Comparison of ENCODE assay signal across 8 mouse cellular contexts in genomic region chr6:128034317-128035249, GRCm38 (mm10).
DNase-seq lines count a peak whose midpoint lies in the region; ATAC-seq and TF ChIP-seq lines count a peak whose summit lies in the region.

No protein-coding gene starts in this region.

- DNase-seq in left cerebral cortex, adult 2 months (ENCODE audit: extremely low spot score in 1 of 2, low spot score in 2 of 2), result peak; percentile 49 to 63
- DNase-seq in left cerebral cortex, adult 9 months (ENCODE audit: low spot score in 2 of 2), result no peak
- peak; percentile 45 to 70 for DNase-seq in cerebellum, postnatal 4 days (ENCODE audit: low spot score in 2 of 2)
- peak; percentile 62 for DNase-seq in gastrocnemius, postnatal 10 days
- peak; percentile 91 for DNase-seq in neural tube, embryonic 11.5 days (ENCODE audit: low spot score)
- DNase-seq in thymus, postnatal 14 days, result peak; percentile 69

- peak overlapping the region; percentile 57 for H3K4me3 ChIP-seq in left cerebral cortex, adult 2 months
- H3K4me3 ChIP-seq in hindbrain, embryonic 16.5 days (ENCODE audit: low read length), result peak overlapping the region; percentile 67
- peak overlapping the region; percentile 59 for H3K4me3 ChIP-seq in limb, embryonic 15.5 days
- peak overlapping the region; percentile 42 for H3K4me3 ChIP-seq in neural tube, embryonic 11.5 days (ENCODE audit: low read depth, low read length)

- intact Hi-C loops in left cerebral cortex, adult 2 months (cut with DNase I), result loop anchor here (5.0 kb wide), 1 partner anchor 43 kb away; no protein-coding TSS in a partner anchor

- peak overlapping the region; percentile 71 for H3K27ac ChIP-seq in left cerebral cortex, adult 2 months
- peak overlapping the region; percentile 81 for H3K27ac ChIP-seq in hindbrain, embryonic 16.5 days (ENCODE audit: low read depth, low read length)
- peak overlapping the region; percentile 83 for H3K27ac ChIP-seq in limb, embryonic 15.5 days
- peak overlapping the region; percentile 61; the same call in 1 of the 2 replicates for H3K27ac ChIP-seq in neural tube, embryonic 11.5 days (ENCODE audit: low read depth, low read length)

- TF ChIP-seq CTCF in left cerebral cortex, adult 2 months (IDR thresholded peaks at IDR 0.05), result peak; percentile 18; the same call in 1 of the 2 replicates

- H3K9ac ChIP-seq in hindbrain, embryonic 16.5 days (ENCODE audit: low read depth, low read length), result peak overlapping the region; percentile 75
- peak overlapping the region; percentile 35 for H3K9ac ChIP-seq in limb, embryonic 15.5 days
- H3K9ac ChIP-seq in neural tube, embryonic 11.5 days (ENCODE audit: low read length), result peak overlapping the region; percentile 51

- WGBS in hindbrain, embryonic 16.5 days, result under 1% methylated on average over 70 of the region's 80 CpGs
- 2% methylated on average over 79 of the region's 80 CpGs for WGBS in limb, embryonic 15.5 days
- WGBS in neural tube, embryonic 11.5 days, result under 1% methylated on average over 74 of the region's 80 CpGs

- peak; percentile 76 for ATAC-seq in hindbrain, embryonic 16.5 days
- peak; percentile 78 for ATAC-seq in limb, embryonic 15.5 days (ENCODE audit: insufficient number of reproducible peaks, low FRiP score, low TSS enrichment, low read depth)
- ATAC-seq in neural tube, embryonic 11.5 days (ENCODE audit: insufficient read depth, low FRiP score, low TSS enrichment), result peak; percentile 85

- H3K9me3 ChIP-seq in hindbrain, embryonic 16.5 days (ENCODE audit: control insufficient read depth, low read length), result no peaks in the 10 kb centered on the region
- no peaks in the 10 kb centered on the region for H3K9me3 ChIP-seq in limb, embryonic 15.5 days
- H3K9me3 ChIP-seq in neural tube, embryonic 11.5 days (ENCODE audit: control insufficient read depth, low read length), result no peaks in the 10 kb centered on the region

- H3K27me3 ChIP-seq in hindbrain, embryonic 16.5 days (replicated peaks; ENCODE audit: control insufficient read depth, insufficient read depth, low read length), result no peaks in the 10 kb centered on the region
- no peaks in the 10 kb centered on the region; the same call in 1 of the 2 replicates for H3K27me3 ChIP-seq in limb, embryonic 15.5 days
- H3K27me3 ChIP-seq in neural tube, embryonic 11.5 days (ENCODE audit: control insufficient read depth, insufficient read depth, low read length), result peaks cover 8% of the 10 kb centered on the region

- H3K4me2 ChIP-seq in hindbrain, embryonic 16.5 days (ENCODE audit: low read length), result peak overlapping the region; percentile 90
- H3K4me2 ChIP-seq in limb, embryonic 15.5 days, result peak overlapping the region; percentile 91
- peak overlapping the region; percentile 96 for H3K4me2 ChIP-seq in neural tube, embryonic 11.5 days (ENCODE audit: low read depth)

- H3K4me1 ChIP-seq in hindbrain, embryonic 16.5 days (ENCODE audit: control insufficient read depth, insufficient read depth, low read depth, low read length), result peaks cover 30% of the 10 kb centered on the region
- peaks cover 80% of the 10 kb centered on the region for H3K4me1 ChIP-seq in limb, embryonic 15.5 days
- H3K4me1 ChIP-seq in neural tube, embryonic 11.5 days (ENCODE audit: control insufficient read depth, insufficient read depth, low read length), result peaks cover 28% of the 10 kb centered on the region

- H3K36me3 ChIP-seq in hindbrain, embryonic 16.5 days (ENCODE audit: control insufficient read depth, insufficient read depth, low read length), result no peaks in the 10 kb centered on the region
- H3K36me3 ChIP-seq in limb, embryonic 15.5 days, result no peaks in the 10 kb centered on the region
- no peaks in the 10 kb centered on the region for H3K36me3 ChIP-seq in neural tube, embryonic 11.5 days (ENCODE audit: control insufficient read depth, insufficient read depth, low read length)

Comparison
In these comparisons a context has a peak if more than half of its experiments do, and no peak if none do; other contexts are left out.
1. DNase-seq: peak in left cerebral cortex, adult 2 months (2 of 2), cerebellum, postnatal 4 days (2 of 2), gastrocnemius, postnatal 10 days (single experiment), neural tube, embryonic 11.5 days (single experiment) and thymus, postnatal 14 days (single experiment); none in left cerebral cortex, adult 9 months (0 of 2).
2. Peak in every context shown above with its lines, with median percentiles within 50 percentile points of each other: H3K27ac ChIP-seq, H3K4me3 ChIP-seq, ATAC-seq, H3K4me2 ChIP-seq and H3K9ac ChIP-seq.